Mouse (Mus musculus): Measurements from ENCODE around the gene Lypd6b. TPM values are rescaled to one million over a fixed set of nuclear protein-coding genes. Genes with fewer than 3 reads are reported as not detected.

Lypd6b gene
- polyA plus RNA-seq, 1 experiment from 2014 or later: 18.8 TPM

DNA sequence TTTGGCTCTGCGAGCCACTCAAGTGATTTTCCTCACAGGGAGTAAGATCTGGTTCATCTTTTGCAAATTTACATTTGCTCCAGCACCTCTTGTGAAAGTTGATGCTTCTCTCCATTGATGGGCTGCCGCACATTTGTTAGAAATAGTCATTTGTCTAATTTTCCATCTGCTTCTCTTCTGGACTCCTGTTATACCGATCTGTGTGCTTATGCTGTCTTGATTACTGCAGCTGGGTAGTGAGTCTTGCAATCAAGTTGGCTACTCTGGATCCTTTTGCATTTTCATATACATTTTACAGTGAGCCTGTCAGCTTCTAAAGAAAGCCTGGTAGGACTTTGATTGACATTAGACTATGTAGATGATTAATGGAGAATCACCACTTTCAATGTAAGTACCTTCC, 59.4 kb downstream of the Lypd6b start:
- H3K27me3 ChIP-seq (replicated peaks; ENCODE audit: control insufficient read depth, insufficient read depth, low read length): no peaks in the 10 kb centered on the region
- H3K36me3 ChIP-seq (ENCODE audit: control insufficient read depth, insufficient read depth, low read length): no peaks in the 10 kb centered on the region
- WGBS: 85% methylated on average over 3 of the region's 3 CpGs
- no peak overlapping the region for H3K9ac ChIP-seq (ENCODE audit: low read depth, low read length)
- H3K27ac ChIP-seq (ENCODE audit: low read depth, low read length): no peak overlapping the region
- no peak for ATAC-seq
- H3K9me3 ChIP-seq (ENCODE audit: control insufficient read depth, low read length): no peaks in the 10 kb centered on the region
- H3K4me1 ChIP-seq (ENCODE audit: control insufficient read depth, insufficient read depth, low read depth, low read length): peaks cover 9% of the 10 kb centered on the region
- H3K4me3 ChIP-seq (ENCODE audit: low read length): no peak overlapping the region
- H3K4me2 ChIP-seq (ENCODE audit: low read length): no peak overlapping the region

DNA sequence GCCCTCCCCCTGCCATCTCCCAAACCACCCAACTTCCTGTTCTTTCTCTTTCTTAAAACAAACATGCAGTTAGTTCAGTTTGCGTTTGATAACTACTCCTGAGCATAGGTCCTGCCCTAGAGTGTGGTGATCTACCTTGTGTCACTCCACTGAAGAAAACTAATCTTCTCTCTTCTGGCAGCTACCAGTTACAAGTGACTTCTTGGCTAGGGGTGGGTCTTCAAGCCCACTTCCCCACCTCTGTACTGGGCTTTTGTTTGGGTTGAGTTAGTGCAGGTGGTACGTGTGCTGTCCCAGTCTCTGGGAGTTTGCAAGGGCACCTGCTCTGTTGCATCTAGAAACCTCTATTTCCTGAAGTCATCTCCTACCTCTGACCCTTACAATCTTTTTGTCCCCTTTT, 60.3 kb downstream of the Lypd6b start:
- Histone ChIP-seq H3K4me3 (ENCODE audit: low read length) (no peak overlapping the region), H3K4me1 (ENCODE audit: control insufficient read depth, insufficient read depth, low read depth, low read length) (peaks cover 9% of the 10 kb centered on the region), H3K27me3 (replicated peaks; ENCODE audit: control insufficient read depth, insufficient read depth, low read length) (no peaks in the 10 kb centered on the region), H3K9me3 (ENCODE audit: control insufficient read depth, low read length) (no peaks in the 10 kb centered on the region), H3K27ac (ENCODE audit: low read depth, low read length) (no peak overlapping the region), H3K9ac (ENCODE audit: low read depth, low read length) (no peak overlapping the region), H3K36me3 (ENCODE audit: control insufficient read depth, insufficient read depth, low read length) (no peaks in the 10 kb centered on the region), H3K4me2 (ENCODE audit: low read length) (no peak overlapping the region)
- no peak for ATAC-seq
- 87% methylated on average over 2 of the region's 2 CpGs for WGBS

DNA sequence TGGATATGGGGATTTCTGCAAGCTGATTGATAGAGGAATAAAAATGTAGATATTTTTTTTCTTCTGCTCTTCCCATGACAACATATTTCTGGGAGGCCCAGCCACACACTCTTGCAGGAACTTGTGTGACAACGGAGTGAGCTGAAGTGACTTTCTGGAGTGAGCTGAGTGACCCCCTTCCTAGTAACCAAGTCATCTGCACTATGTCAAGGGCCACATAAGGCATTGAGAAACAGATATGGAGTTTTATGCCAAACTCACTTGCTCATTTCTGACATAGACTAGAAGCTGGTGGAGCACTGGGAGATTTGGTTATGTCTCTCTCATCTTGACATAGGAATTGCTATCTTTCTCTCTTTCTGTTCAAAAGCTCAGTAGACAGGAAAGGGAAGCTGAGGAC, 62.3 kb downstream of the Lypd6b start:
- H3K36me3 ChIP-seq (ENCODE audit: control insufficient read depth, insufficient read depth, low read length): no peaks in the 10 kb centered on the region
- H3K9ac ChIP-seq (ENCODE audit: low read depth, low read length): no peak overlapping the region
- no peak overlapping the region for H3K27ac ChIP-seq (ENCODE audit: low read depth, low read length)
- peaks cover 6% of the 10 kb centered on the region for H3K4me1 ChIP-seq (ENCODE audit: control insufficient read depth, insufficient read depth, low read depth, low read length)
- WGBS: 92% methylated on average over 1 of the region's 1 CpGs
- ATAC-seq: no peak
- H3K4me2 ChIP-seq (ENCODE audit: low read length): no peak overlapping the region
- no peak overlapping the region for H3K4me3 ChIP-seq (ENCODE audit: low read length)
- no peaks in the 10 kb centered on the region for H3K27me3 ChIP-seq (replicated peaks; ENCODE audit: control insufficient read depth, insufficient read depth, low read length)
- H3K9me3 ChIP-seq (ENCODE audit: control insufficient read depth, low read length): no peaks in the 10 kb centered on the region

DNA sequence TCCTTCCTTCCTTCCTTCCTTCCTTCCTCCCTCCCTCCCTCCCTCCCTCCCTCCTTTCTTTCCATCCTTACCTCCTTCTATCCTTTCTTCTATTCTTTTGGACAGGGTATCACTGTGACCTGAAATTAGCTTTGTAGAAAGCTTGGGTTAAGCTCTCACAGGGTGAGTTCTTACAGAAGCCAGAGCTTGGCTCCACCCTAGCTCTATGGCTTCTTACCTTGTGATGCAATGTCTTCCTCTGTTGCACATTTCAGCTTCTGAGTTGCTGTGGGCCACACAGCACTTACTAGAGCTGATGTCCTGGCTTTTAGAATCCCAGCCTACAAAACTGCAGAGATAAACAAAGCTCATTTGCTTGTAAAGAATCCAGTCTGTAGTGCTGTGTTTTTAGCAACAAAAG, 64.5 kb downstream of the Lypd6b start:
- Histone ChIP-seq H3K9ac (ENCODE audit: low read depth, low read length) (no peak overlapping the region), H3K4me1 (ENCODE audit: control insufficient read depth, insufficient read depth, low read depth, low read length) (no peaks in the 10 kb centered on the region; the same call in 1 of the 2 replicates), H3K27me3 (replicated peaks; ENCODE audit: control insufficient read depth, insufficient read depth, low read length) (no peaks in the 10 kb centered on the region), H3K4me2 (ENCODE audit: low read length) (no peak overlapping the region), H3K4me3 (ENCODE audit: low read length) (no peak overlapping the region), H3K36me3 (ENCODE audit: control insufficient read depth, insufficient read depth, low read length) (no peaks in the 10 kb centered on the region), H3K27ac (ENCODE audit: low read depth, low read length) (no peak overlapping the region), H3K9me3 (ENCODE audit: control insufficient read depth, low read length) (no peaks in the 10 kb centered on the region)
- ATAC-seq: no peak

DNA sequence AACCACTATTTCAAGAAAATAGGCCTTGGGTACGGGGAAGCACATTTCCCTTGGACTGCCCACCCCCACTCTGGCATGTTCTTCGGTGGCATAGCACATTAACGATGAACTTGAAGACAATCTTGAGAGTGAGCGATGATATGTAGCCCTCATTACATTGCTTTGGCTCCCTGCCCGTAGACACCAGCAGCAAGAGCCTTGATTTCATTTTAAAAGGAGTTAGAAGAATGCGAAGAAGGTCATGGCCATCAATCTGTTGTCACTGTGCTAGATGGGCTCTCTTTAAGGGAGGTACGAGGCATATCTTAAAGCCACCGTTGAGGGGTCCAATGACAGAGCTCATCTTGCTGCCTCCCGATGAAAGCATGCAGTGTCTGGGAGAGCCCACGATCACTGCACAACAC, 68.7 kb downstream of the Lypd6b start:
- H3K4me1 ChIP-seq (ENCODE audit: control insufficient read depth, insufficient read depth, low read depth, low read length): no peaks in the 10 kb centered on the region; the same call in 1 of the 2 replicates
- ATAC-seq: peak; percentile 84
- no peak overlapping the region for H3K4me2 ChIP-seq (ENCODE audit: low read length)
- no peaks in the 10 kb centered on the region for H3K36me3 ChIP-seq (ENCODE audit: control insufficient read depth, insufficient read depth, low read length)
- no peaks in the 10 kb centered on the region for H3K27me3 ChIP-seq (replicated peaks; ENCODE audit: control insufficient read depth, insufficient read depth, low read length)
- H3K9ac ChIP-seq (ENCODE audit: low read depth, low read length): no peak overlapping the region
- 41% methylated on average over 10 of the region's 10 CpGs for WGBS
- H3K9me3 ChIP-seq (ENCODE audit: control insufficient read depth, low read length): no peaks in the 10 kb centered on the region
- no peak overlapping the region for H3K4me3 ChIP-seq (ENCODE audit: low read length)
- H3K27ac ChIP-seq (ENCODE audit: low read depth, low read length): no peak overlapping the region

DNA sequence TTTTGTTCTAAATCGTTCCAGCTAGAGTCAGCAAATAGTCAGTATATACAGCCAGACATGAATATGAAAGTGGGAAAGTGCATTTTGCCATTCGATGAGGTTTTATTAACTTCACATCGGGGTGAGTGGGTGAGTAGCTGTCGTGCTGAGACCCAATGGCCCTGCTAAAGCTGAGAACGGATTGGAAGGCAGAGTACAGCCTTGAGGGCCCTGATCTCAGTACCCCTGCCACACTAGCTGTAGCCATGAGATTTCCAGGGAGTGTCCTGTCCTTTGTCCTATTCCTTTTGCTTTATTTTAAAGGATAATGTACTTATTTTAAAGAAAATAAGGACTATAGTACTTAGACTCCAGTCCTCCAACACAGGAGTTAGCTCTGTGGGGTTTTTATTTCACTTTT, 69.1 kb downstream of the Lypd6b start:
- H3K4me1 ChIP-seq (ENCODE audit: control insufficient read depth, insufficient read depth, low read depth, low read length): no peaks in the 10 kb centered on the region; the same call in 1 of the 2 replicates
- no peak overlapping the region for H3K4me3 ChIP-seq (ENCODE audit: low read length)
- H3K27me3 ChIP-seq (replicated peaks; ENCODE audit: control insufficient read depth, insufficient read depth, low read length): no peaks in the 10 kb centered on the region
- H3K9ac ChIP-seq (ENCODE audit: low read depth, low read length): no peak overlapping the region
- ATAC-seq: peak; percentile 38; the same call in 1 of the 2 replicates
- WGBS: 50% methylated on average over 5 of the region's 5 CpGs
- no peak overlapping the region for H3K4me2 ChIP-seq (ENCODE audit: low read length)
- H3K9me3 ChIP-seq (ENCODE audit: control insufficient read depth, low read length): no peaks in the 10 kb centered on the region
- no peaks in the 10 kb centered on the region for H3K36me3 ChIP-seq (ENCODE audit: control insufficient read depth, insufficient read depth, low read length)
- H3K27ac ChIP-seq (ENCODE audit: low read depth, low read length): no peak overlapping the region

DNA sequence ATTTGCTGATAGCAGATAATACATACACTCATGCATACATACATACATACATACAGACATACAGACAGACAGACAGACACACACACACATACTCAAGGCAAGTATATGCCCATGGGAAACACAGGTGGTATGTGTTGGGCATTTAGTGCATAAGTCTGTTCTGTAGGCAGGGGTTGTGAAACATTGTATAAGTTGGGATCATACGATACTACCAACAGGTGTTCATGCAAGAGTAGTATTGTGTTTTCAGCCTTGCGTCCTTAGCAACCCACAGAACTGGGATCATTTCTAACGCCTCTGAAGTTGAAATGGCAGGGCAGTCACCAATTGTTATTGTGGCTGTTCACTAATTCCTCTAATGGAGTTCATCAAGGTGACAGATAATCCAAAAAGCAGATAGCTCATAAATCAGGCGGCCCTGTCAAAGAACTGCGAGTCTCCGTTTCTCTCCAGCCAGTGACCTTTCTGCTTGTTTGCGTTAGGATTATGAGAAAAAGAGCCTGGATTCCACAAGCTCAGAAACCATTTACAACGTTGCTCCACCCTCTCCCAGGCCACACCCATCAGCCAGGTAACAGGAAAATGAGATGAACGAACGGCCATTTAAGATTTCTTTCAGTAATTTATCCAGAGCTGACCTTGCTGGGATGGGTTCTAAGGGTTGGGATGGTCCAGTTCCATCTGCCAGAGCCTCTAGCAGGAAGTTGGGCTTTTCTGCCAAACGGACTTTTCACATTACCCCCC, 72.9 kb downstream of the Lypd6b start:
- no peak overlapping the region for H3K9ac ChIP-seq (ENCODE audit: low read depth, low read length)
- no peak overlapping the region for H3K4me3 ChIP-seq (ENCODE audit: low read length)
- H3K36me3 ChIP-seq (ENCODE audit: control insufficient read depth, insufficient read depth, low read length): no peaks in the 10 kb centered on the region
- H3K27ac ChIP-seq (ENCODE audit: low read depth, low read length): no peak overlapping the region
- ATAC-seq: no peak
- no peak overlapping the region for H3K4me2 ChIP-seq (ENCODE audit: low read length)
- no peaks in the 10 kb centered on the region for H3K27me3 ChIP-seq (replicated peaks; ENCODE audit: control insufficient read depth, insufficient read depth, low read length)
- H3K4me1 ChIP-seq (ENCODE audit: control insufficient read depth, insufficient read depth, low read depth, low read length): no peaks in the 10 kb centered on the region; the same call in 1 of the 2 replicates
- no peaks in the 10 kb centered on the region for H3K9me3 ChIP-seq (ENCODE audit: control insufficient read depth, low read length)
- WGBS: 58% methylated on average over 11 of the region's 11 CpGs

DNA sequence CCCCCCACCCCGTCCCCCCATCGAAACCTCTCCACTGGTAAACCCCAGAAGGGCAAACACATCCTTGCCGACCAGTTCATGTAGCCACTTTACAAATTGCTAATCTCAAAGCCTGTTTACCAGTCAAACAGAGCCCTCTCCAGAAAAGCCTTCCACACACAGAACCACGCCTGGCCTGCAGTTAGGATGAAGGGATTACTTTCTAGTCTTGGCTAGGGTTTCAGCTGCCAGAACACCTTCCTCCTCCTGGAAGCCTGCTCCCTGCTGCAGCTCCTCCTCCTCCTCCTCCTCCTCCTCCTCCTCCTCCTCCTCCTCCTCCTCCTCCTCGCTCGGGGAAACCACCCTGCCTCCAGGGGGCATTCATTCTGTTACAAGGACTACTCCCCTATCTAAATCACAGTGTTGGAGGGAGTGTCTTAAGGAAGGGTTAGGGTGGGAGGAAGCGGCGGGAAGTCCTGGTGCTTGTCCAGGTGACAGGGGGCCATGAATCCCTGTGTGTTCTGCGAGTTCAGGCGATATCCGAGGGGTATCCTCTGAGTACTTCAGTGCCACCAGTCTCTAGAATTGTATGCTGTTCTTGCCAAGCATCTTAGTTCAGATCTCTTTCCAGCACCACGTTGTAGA, 73.6 kb downstream of the Lypd6b start:
- no peak for ATAC-seq
- Histone ChIP-seq H3K9me3 (ENCODE audit: control insufficient read depth, low read length) (no peaks in the 10 kb centered on the region), H3K27ac (ENCODE audit: low read depth, low read length) (no peak overlapping the region), H3K4me3 (ENCODE audit: low read length) (no peak overlapping the region), H3K4me2 (ENCODE audit: low read length) (no peak overlapping the region), H3K4me1 (ENCODE audit: control insufficient read depth, insufficient read depth, low read depth, low read length) (no peaks in the 10 kb centered on the region; the same call in 1 of the 2 replicates), H3K27me3 (replicated peaks; ENCODE audit: control insufficient read depth, insufficient read depth, low read length) (no peaks in the 10 kb centered on the region), H3K36me3 (ENCODE audit: control insufficient read depth, insufficient read depth, low read length) (no peaks in the 10 kb centered on the region), H3K9ac (ENCODE audit: low read depth, low read length) (no peak overlapping the region)
- WGBS: 40% methylated on average over 10 of the region's 12 CpGs

DNA sequence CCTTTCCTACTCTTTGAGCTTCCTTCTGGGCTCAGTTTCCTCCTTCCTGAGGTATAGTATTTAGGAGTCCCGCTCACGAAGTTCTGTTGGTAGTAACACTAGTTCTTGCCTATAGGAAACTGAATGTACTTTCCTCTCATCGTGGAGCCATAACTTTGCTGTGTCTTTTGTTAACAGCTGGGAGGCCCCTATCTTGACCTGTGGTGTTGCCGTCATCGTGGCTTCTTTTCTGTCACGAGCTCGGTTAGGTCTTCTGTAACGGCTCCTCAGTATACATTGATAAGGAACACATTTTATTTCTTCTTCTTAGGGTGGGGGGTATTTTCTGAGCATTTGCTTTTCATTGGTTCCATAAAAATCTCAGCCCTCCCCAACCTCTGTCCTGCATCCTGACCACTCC, 74.2 kb downstream of the Lypd6b start:
- Histone ChIP-seq H3K4me2 (ENCODE audit: low read length) (no peak overlapping the region), H3K27me3 (replicated peaks; ENCODE audit: control insufficient read depth, insufficient read depth, low read length) (no peaks in the 10 kb centered on the region), H3K9me3 (ENCODE audit: control insufficient read depth, low read length) (no peaks in the 10 kb centered on the region), H3K4me3 (ENCODE audit: low read length) (no peak overlapping the region), H3K4me1 (ENCODE audit: control insufficient read depth, insufficient read depth, low read depth, low read length) (no peaks in the 10 kb centered on the region), H3K36me3 (ENCODE audit: control insufficient read depth, insufficient read depth, low read length) (no peaks in the 10 kb centered on the region), H3K9ac (ENCODE audit: low read depth, low read length) (no peak overlapping the region), H3K27ac (ENCODE audit: low read depth, low read length) (no peak overlapping the region)
- WGBS: 74% methylated on average over 8 of the region's 8 CpGs
- ATAC-seq: no peak
